Mouse (Mus musculus) cerebellum, adult 2 months (tissue): Measurements from ENCODE around the gene Ggt1. TPM values are rescaled to one million over a fixed set of nuclear protein-coding genes. Genes with fewer than 3 reads are reported as not detected.

Source experiments
- DNase-seq, 2 experiments: peaks; one replicate each; pipeline ENCODE4 v3.0.0; 2021
- H3K27ac ChIP-seq: fragments of 200-500 bp; 2 replicates; pipeline ENCODE4 v1.5.1; 2012; ENCODE audit warnings: low read length, control low read depth, inconsistent platforms; ENCODE audit not compliant: insufficient read depth
- H3K27me3 ChIP-seq: fragments of 200-500 bp; 2 replicates; pipeline ENCODE4 v1.6.1; 2012; ENCODE audit warnings: inconsistent platforms, mild to moderate bottlenecking, low read length, moderate library complexity; ENCODE audit not compliant: control insufficient read depth, insufficient read depth
- H3K4me1 ChIP-seq: fragments of 200-500 bp; 2 replicates; pipeline ENCODE4 v1.6.1; 2011; ENCODE audit warnings: low read length; ENCODE audit not compliant: control insufficient read depth, insufficient read depth
- H3K4me3 ChIP-seq: fragments of 200-500 bp; replicated peaks from 2 replicates; pipeline ENCODE3; 2011; ENCODE audit warnings: mild to moderate bottlenecking, low read depth, low read length, control low read depth; ENCODE audit not compliant: insufficient read depth
- CTCF ChIP-seq: fragments of 200-500 bp; IDR thresholded peaks from 2 replicates; pipeline ENCODE4 v1.5.1; 2011; ENCODE audit warnings: low read depth, mild to moderate bottlenecking, control low read depth, low read length, moderate library complexity, borderline replicate concordance; ENCODE audit not compliant: insufficient read depth
- POLR2A ChIP-seq: fragments of 200-500 bp; IDR thresholded peaks from 2 replicates; pipeline ENCODE4 v1.6.1; 2011; ENCODE audit warnings: low read length, control low read depth, borderline replicate concordance; ENCODE audit not compliant: insufficient read depth
- WGBS: fragments of 180-500 bp; shearing (Covaris S2); methylation state at CpG from one replicate; pipeline ENCODE4 v1.1.7; 2018; 5-methylcytosine and 5-hydroxymethylcytosine counted together
- polyA plus RNA-seq: library from polyadenylated mRNA; depleted of rRNA; stranded (reverse); fragments of >200 nt; gene quantifications from 2 replicates; pipeline ENCODE4 v1.2.3, GENCODE M21; 2012

Gene Ggt1
- polyA plus RNA-seq, 1 experiment: 3.5 TPM

- H3K27ac ChIP-seq: no peak overlapping the region
Measured at GRCm38 (mm10) chr10:75625920-75626319, 64.5 kb downstream of the Ggt1 start.

GRCm38 (mm10) chr10:75626991-75627390 lies 65.6 kb downstream of the Ggt1 start:
- WGBS: 59% methylated on average over 3 of the region's 3 CpGs
- no peak for DNase-seq
- no peak overlapping the region for H3K4me3 ChIP-seq
- H3K27ac ChIP-seq: no peak overlapping the region
- H3K27me3 ChIP-seq: no peaks in the 10 kb centered on the region
- no peaks in the 10 kb centered on the region for H3K4me1 ChIP-seq
- TF ChIP-seq CTCF (no peak), POLR2A (no peak)

More at GRCm38 (mm10) chr10:75625920-75626319, 64.5 kb downstream of the Ggt1 start:
- Histone ChIP-seq H3K4me1 (no peaks in the 10 kb centered on the region), H3K4me3 (no peak overlapping the region), H3K27me3 (no peaks in the 10 kb centered on the region)
- TF ChIP-seq CTCF (no peak), POLR2A (no peak)
- WGBS: 33% methylated on average over 6 of the region's 6 CpGs
- no peak for DNase-seq

- no peak for DNase-seq
- no peaks in the 10 kb centered on the region for H3K27me3 ChIP-seq
- TF ChIP-seq CTCF: no peak
- no peak for TF ChIP-seq POLR2A
- H3K27ac ChIP-seq: no peak overlapping the region
- H3K4me3 ChIP-seq: no peak overlapping the region
- 39% methylated on average over 3 of the region's 3 CpGs for WGBS
- no peaks in the 10 kb centered on the region for H3K4me1 ChIP-seq
Measured at GRCm38 (mm10) chr10:75627490-75627889, 66.1 kb downstream of the Ggt1 start.

- Histone ChIP-seq H3K4me3 (no peak overlapping the region), H3K4me1 (no peaks in the 10 kb centered on the region), H3K27ac (no peak overlapping the region), H3K27me3 (no peaks in the 10 kb centered on the region)
- DNase-seq: peak in 1 of 2 experiments; percentile 4
- TF ChIP-seq CTCF (no peak), POLR2A (no peak)
- 23% methylated on average over 5 of the region's 5 CpGs for WGBS
Measured at GRCm38 (mm10) chr10:75632633-75633032, 71.2 kb downstream of the Ggt1 start.

DNA sequence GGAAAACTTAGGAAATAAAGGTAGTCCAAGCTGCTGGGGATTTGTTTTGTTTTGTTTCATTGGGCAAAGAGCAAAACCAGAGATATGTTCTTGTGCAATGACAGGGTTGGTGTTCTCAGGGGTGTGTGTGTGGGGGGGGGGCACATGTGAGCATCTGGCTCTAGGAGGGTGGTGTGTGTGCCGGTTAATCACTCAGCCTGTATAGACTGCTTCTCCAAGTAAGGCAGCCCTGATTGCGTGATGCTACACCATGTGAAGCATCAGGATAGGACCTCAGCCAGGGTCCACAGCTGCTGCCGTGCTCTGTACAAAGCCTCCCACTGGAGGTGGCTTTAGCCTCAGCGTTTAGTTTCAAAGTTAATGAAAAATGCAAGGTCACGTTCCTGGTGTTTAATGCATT lies 71.6 kb downstream of the Ggt1 start:
- H3K4me3 ChIP-seq: no peak overlapping the region
- no peak for DNase-seq
- no peaks in the 10 kb centered on the region for H3K4me1 ChIP-seq
- H3K27ac ChIP-seq: no peak overlapping the region
- WGBS: 47% methylated on average over 5 of the region's 5 CpGs
- no peaks in the 10 kb centered on the region for H3K27me3 ChIP-seq
- TF ChIP-seq POLR2A: no peak
- TF ChIP-seq CTCF: no peak

- TF ChIP-seq POLR2A: no peak
- no peak for TF ChIP-seq CTCF
- H3K4me1 ChIP-seq: no peaks in the 10 kb centered on the region
- no peak overlapping the region for H3K27ac ChIP-seq
- H3K27me3 ChIP-seq: no peaks in the 10 kb centered on the region
- WGBS: 79% methylated on average over 14 of the region's 14 CpGs
- no peak overlapping the region for H3K4me3 ChIP-seq
- DNase-seq: no peak
Measured at GRCm38 (mm10) chr10:75633576-75634139, 72.3 kb downstream of the Ggt1 start.

DNA sequence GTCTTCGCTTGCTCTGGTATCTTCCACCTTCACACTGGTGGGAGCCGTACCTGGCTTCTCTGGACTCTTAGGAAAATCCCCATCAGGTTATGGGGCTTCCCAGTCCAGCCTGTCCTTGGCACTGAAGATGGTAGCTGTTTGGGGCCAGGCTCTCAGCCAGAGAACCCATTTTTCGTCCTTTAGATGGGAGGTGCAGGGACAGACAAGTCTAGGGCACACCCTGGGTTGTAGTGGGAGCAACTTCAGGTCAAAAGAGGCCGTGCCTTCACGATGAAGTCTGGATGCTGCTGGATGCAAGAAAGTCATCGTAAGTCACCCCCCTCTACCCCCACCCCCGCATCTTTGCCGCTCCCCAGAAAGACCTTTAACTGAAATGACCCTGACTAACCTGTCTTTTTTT lies 73.2 kb downstream of the Ggt1 start:
- 94% methylated on average over 8 of the region's 8 CpGs for WGBS
- no peaks in the 10 kb centered on the region for H3K4me1 ChIP-seq
- H3K27me3 ChIP-seq: no peaks in the 10 kb centered on the region
- DNase-seq: peak in 1 of 2 experiments; percentile 6
- TF ChIP-seq CTCF (no peak), POLR2A (no peak)
- H3K27ac ChIP-seq: no peak overlapping the region
- no peak overlapping the region for H3K4me3 ChIP-seq

DNA sequence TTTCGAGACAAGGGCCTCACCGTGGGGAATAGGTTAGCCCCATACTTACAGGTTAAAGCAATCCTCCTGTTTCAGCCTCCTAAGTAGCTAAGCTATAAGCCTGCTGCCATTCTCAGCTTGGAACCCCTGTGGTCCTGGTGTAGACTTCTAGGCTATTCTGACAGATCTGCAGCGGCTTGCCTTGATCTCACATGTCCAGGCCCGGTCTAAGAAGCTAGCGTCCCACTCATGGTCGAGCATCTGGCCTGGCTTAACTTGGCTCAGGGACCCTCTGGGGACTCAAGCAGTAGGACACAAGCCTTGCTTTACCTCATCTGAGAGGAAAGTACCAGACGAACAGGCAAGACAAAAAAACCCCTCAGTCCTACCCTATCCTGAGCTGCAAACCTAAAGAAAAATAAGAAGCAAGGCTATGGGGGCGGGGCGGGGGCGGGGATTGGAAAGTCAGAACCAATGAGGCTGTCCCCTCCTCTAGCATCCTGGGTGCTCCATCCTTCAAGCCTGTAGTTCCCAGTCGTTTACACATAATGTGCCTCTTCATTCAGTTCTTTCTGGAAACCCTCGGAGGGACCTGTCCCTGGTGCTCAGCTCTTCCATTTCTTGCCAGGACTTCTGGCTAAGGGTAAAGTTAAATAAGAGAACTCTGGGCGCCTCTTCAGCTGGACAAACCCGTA lies 73.8 kb downstream of the Ggt1 start:
- no peak overlapping the region for H3K4me3 ChIP-seq
- no peaks in the 10 kb centered on the region for H3K27me3 ChIP-seq
- peak; percentile 17 to 18 for DNase-seq
- H3K4me1 ChIP-seq: no peaks in the 10 kb centered on the region
- WGBS: 71% methylated on average over 14 of the region's 14 CpGs
- TF ChIP-seq CTCF (no peak), POLR2A (no peak)
- H3K27ac ChIP-seq: no peak overlapping the region
